Mouse (Mus musculus) mouse trophoblast stem cell (cell line): ENCODE results near the gene Fxr2.

Experiments used
- in situ Hi-C, 2 experiments: fragments of 300-500 bp; cut with MseI, MboI; formaldehyde crosslinking; loops; 2 replicates in 1 of 2; 3 replicates in 1 of 2; pipeline ENCODE4 v1.15.1; 2025

Gene Fxr2

DNA sequence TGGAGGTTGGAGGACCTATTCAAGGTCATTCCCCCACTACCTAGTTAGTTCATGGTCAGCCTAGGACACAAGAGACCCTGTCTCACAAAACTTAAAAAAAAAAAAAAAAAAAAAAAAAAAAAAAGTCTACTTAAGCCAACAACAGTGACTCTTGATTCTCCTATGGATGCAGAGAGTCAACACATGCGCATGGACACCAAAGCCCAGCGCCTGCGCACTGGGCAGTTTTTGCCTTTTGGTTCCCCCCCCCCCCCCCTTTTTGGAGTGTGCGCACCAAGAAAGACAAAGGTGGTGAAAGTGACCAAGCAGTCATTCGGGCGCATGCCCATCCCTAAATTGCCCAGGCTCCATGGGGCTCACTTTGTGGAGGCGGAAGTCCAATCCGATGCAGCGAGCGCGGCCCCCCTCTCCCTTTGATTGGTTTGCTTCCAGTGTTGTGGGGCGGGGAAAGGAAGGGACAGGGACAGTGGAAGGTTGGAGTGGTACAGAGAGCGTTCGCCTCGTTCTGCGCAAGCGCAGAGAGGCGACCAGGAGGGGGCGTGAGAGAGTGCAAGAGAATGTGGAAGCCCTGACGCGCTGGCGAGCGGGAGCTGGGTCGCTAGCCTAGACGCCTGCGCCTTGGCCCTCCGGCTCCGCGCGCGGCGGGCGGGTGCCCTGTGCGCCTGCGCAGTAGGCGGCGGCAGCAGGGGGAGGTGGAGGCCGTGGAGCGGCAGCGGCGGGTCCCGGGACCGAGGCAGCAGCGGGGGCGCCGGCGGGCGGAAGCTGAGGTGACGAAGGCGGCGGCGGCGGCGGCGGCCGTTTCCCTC lies at the start of gene Fxr2:
Gene Fxr2 (plus strand): TSS at position 707 of the 806 bp plus-strand sequence.
- in situ Hi-C loops = no loop called here

- in situ Hi-C loops = no loop called here
Observed at GRCm38 (mm10) chr11:69584008-69584407, 48.8 kb upstream of the Fxr2 start.

DNA sequence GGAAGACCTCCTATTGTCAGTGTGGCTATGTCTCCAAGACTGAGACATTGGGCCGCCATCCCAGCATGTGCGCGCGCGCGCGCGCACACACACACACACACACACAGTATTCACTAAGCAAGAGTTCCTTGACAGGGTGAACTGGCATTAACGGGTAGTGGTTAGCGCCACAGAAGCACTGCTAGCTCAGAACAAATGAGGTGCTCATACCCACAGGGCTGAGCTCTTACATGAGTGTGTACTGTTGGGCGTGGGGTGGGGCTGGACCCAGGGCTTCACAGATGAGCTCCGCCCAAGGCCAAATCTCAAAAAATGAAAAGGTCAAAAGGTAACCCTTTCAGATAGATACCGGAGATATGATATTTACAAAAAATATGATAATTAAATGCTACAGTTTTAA lies 47.9 kb upstream of the Fxr2 start:
- in situ Hi-C loops = no loop called here

DNA sequence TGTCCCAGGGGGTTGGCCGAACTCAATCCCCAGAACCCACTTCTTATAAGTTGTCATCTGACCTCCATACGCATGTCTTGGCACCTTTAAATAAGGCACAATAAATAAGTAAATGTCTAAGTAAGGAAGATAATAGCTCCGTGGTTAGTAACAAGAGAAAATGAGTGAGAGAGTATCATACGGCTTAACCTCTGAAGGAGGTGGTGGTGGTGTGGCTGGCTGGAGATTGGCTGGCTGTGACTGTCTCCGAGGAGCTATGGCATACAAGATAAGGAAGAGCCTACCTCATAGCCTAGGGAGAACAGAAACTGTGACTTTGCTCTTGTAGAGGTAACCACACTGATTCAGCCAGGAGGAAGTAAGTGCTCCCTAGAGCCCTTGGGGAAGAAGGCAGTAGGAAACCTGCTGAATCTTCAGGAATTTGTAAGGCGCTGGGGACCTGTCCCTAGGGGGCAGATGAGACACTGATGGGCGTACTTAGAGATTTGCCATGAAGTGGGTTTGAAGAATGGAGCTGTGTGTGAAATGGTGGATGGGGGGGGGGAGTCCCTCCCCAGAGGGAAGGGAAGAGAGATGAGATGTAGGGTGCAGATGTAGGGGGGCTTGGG lies 47.0 kb upstream of the Fxr2 start:
- in situ Hi-C loops = no loop called here

DNA sequence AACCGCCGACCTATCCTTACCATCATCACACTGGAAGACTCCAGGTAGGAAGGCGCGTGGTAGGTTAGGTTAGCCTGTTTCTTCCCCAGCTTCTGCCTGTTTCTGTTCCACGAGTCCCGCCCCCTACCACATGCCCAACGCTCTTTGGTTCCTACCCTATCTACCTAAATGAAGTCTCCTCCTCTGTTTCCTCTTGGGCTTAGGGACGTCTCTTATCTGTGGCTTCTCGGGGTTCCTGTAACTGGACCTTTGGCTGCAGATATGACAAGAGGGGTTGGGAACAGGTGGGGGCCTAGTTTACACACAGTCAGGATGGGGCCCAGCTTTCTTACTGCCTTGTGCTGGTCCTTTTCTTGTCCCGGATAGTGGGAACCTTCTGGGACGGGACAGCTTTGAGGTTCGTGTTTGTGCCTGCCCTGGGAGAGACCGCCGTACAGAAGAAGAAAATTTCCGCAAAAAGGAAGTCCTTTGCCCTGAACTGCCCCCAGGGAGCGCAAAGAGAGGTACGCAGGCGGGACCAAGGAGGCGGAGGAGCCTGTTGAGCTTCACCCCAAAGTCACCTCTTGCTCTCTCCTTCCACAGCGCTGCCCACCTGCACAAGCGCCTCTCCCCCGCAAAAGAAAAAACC lies 43.5 kb upstream of the Fxr2 start:
- in situ Hi-C loops = no loop called here

- in situ Hi-C loops = no loop called here
Observed at GRCm38 (mm10) chr11:69590622-69591021, 42.2 kb upstream of the Fxr2 start.

DNA sequence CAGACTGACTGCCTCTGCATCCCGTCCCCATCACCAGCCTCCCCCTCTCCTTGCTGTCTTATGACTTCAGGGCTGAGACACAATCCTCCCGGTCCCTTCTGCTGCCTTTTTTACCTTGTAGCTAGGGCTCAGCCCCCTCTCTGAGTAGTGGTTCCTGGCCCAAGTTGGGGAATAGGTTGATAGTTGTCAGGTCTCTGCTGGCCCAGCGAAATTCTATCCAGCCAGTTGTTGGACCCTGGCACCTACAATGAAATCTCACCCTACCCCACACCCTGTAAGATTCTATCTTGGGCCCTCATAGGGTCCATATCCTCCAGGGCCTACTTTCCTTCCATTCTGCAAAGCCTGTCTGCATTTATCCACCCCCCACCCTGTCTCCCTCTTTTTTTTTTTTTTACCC lies 41.4 kb upstream of the Fxr2 start:
- in situ Hi-C loops = no loop called here

- in situ Hi-C loops = no loop called here
Observed at GRCm38 (mm10) chr11:69591899-69592637, 40.7 kb upstream of the Fxr2 start.

DNA sequence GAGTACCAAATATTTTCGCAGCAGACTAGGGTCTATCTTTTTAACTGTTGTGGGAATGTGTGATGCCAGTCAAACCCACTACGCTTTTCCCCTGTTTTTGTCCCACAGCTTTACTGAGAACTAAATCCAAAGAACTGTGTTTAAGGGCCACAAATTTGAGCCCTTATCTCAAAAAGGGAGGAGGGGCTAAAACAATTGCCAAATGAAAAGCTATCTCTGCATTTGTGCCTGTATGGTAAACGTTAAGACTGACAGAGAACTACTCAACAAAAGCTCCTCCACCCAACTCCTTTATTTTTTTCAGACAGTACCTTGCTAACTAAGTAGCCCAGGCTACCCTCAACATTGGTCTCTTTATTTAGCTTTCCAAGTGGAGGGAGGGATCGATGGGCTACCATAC lies 40.0 kb upstream of the Fxr2 start:
- in situ Hi-C loops = no loop called here

- in situ Hi-C loops = no loop called here
Observed at GRCm38 (mm10) chr11:69594853-69595252, 37.9 kb upstream of the Fxr2 start.

GRCm38 (mm10) chr11:69599436-69599835 lies 33.4 kb upstream of the Fxr2 start:
- in situ Hi-C loops = no loop called here

GRCm38 (mm10) chr11:69600098-69600497 lies 32.7 kb upstream of the Fxr2 start:
- in situ Hi-C loops = no loop called here

DNA sequence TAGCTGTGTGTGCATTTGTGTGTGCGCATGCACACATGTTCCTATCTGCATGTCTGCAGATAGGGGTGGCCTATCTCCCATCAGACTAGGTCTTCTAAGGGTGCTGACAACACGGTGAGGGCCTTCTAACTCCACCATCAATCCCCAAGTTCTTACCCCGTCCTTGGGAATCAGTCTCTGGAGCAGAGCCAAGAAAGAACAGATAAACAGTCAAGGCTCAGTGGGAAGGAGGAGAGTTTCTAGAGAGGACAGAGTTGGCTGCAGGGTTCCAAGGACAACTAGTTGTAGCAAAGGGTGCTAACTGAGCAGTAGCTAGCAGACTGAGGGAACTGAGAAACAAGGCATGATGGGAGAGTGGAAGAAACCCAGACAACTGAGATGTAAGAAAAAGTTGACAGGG lies 31.0 kb upstream of the Fxr2 start:
- in situ Hi-C loops = no loop called here

DNA sequence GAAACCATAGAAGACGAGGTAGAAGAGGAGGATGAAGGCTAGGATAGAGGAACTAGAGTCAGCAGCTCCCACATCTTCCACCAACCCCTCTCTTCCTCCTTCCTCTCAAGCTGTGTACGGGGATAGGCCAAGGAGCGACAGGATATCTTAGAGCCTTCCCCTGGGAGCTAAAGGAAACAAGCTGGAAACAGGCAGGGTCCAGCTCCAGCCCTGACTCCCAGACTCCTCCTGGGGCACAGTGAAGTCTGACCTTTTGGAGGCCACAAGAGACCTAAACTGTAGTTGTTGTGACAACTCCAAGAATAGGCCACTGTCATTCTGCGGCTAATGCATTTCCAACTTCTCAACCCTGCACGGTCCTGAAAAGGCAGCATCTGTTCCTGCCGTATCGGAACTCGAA lies 29.3 kb upstream of the Fxr2 start:
- in situ Hi-C loops = no loop called here

GRCm38 (mm10) chr11:69604347-69604746 lies 28.4 kb upstream of the Fxr2 start:
- in situ Hi-C loops = no loop called here

- in situ Hi-C loops = loop anchor here in 1 of 2 experiments (5.0 kb wide), 1 partner anchor 68 kb away; no protein-coding TSS in a partner anchor
Observed at GRCm38 (mm10) chr11:69604795-69605664, 27.8 kb upstream of the Fxr2 start.

DNA sequence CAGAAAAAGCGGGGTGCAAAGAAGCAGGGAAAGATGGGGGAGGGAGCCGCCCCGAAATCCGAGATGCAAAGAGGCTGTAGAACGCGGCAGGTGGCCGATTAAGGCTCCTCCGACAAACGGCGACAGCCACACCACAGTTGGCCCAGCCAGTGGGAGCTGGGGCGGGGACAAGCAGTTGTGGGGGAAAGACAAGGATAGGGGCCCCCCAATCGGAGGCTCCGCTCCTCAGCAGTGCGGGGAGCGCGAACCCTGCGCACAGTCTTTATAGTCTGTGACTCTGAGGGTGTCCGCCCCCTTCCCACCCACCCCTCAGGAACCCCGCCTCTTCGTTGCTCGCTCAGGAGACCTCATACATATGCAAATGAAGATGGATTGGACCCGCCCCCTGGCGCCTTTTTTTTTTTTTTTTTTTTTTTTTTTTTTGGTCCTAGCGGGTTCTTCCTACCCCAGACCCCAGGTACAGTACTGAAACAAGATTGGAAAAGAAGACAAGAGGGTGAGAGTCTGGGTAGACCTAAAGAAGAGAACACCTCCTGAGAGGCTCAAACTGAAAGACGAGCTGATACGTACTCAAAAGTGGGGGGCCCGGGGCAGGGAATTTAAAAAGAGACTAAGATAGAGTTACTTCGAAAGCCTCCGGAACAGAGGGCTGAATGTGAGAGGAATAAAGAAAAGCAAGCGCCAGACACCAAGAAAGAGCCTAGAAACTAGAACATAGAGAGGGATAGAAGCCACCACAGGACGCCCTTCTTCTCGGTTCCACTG lies 26.9 kb upstream of the Fxr2 start, which contains the start of gene Atp1b2:
Gene Atp1b2 (minus strand): TSS at position 217 of the 765 bp plus-strand sequence.
- in situ Hi-C loops = loop anchor here in 1 of 2 experiments (5.0 kb wide), 1 partner anchor 69 kb away; no protein-coding TSS in a partner anchor

DNA sequence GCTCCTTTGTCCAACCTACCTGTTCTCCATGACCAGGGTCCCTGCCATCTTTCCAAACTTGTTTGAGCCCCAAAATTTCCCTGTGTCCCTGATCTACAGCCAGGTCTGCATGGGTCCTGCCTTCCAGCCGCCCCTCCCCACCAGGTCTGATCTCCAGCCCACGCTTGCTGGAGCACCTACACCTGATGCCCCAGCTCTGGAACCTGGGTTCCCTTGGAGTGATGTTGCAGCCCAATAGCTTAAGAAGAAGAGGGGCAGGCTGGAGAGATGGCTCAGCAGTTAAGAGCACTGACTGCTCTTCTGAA lies 26.3 kb upstream of the Fxr2 start:
- in situ Hi-C loops = loop anchor here in 1 of 2 experiments (5.0 kb wide), 1 partner anchor 69 kb away; no protein-coding TSS in a partner anchor

- in situ Hi-C loops = loop anchor here in 1 of 2 experiments (5.0 kb wide), 1 partner anchor 70 kb away; no protein-coding TSS in a partner anchor
Observed at GRCm38 (mm10) chr11:69606832-69607231, 26.0 kb upstream of the Fxr2 start.

GRCm38 (mm10) chr11:69608525-69608924 lies 24.3 kb upstream of the Fxr2 start:
- in situ Hi-C loops = loop anchor here in 1 of 2 experiments (5.0 kb wide), 1 partner anchor 71 kb away; no protein-coding TSS in a partner anchor
